ENCODE assay signal across 15 mouse cellular contexts in the genomic region with DNA sequence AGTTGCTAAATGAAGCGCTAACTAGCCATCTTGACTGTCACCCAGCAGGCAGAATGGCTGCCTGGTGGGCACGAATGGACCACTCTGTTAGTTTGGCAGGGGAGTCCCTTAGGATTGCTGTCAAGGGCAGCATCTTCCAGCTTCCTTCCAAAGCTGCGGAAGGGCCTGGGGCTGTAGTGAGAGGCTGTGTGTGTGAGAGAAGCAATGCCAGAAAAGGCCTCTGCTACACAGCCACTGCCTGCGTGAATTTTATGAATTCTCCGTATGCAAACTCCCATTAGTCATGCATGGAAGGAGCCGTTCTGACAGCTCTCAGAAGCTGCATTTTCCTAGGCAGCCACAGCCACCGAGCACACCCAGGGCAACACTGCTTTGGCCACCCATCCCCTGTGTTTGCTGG.
DNase-seq lines count a peak whose midpoint lies in the region; ATAC-seq and TF ChIP-seq lines count a peak whose summit lies in the region.
"Had no signal": no experiment of that assay in that cellular context is flagged by ENCODE, and none has a peak within 500 bp of the region (broad histone marks: within the 10 kb centered on the region; RNA-seq: fewer than 3 reads in every experiment).

No protein-coding gene starts in this region.

- no peak for TF ChIP-seq CTCF in intestine, postnatal 0 days (IDR thresholded peaks at IDR 0.05; ENCODE audit: low read depth)

- no peaks in the 10 kb centered on the region for H3K9me3 ChIP-seq in embryonic facial prominence, embryonic 14.5 days (ENCODE audit: control insufficient read depth, low read length)
- H3K9me3 ChIP-seq in hindbrain, embryonic 13.5 days, result no peaks in the 10 kb centered on the region
- no peaks in the 10 kb centered on the region for H3K9me3 ChIP-seq in neural tube, embryonic 14.5 days (ENCODE audit: control insufficient read depth, low read length)
- H3K9me3 ChIP-seq in intestine, postnatal 0 days (ENCODE audit: control insufficient read depth), result no peaks in the 10 kb centered on the region
- H3K9me3 ChIP-seq: megakaryocyte, embryonic 14.5 days; stomach, embryonic 15.5 days had no signal

- no peak overlapping the region for H3K27ac ChIP-seq in embryonic facial prominence, embryonic 14.5 days (replicated peaks; ENCODE audit: low read depth, low read length)
- H3K27ac ChIP-seq in hindbrain, embryonic 13.5 days, result peak overlapping the region; percentile 88
- H3K27ac ChIP-seq in neural tube, embryonic 14.5 days (ENCODE audit: low read depth, low read length), result peak overlapping the region; percentile 49
- H3K27ac ChIP-seq in intestine, postnatal 0 days (ENCODE audit: low read depth, low read length), result no peak overlapping the region
- H3K27ac ChIP-seq: stomach, embryonic 15.5 days had no signal

- no peak overlapping the region for H3K9ac ChIP-seq in embryonic facial prominence, embryonic 14.5 days (ENCODE audit: low read depth, low read length)
- H3K9ac ChIP-seq in hindbrain, embryonic 13.5 days, result peak overlapping the region; percentile 15; the same call in 1 of the 2 replicates
- no peak overlapping the region for H3K9ac ChIP-seq in neural tube, embryonic 14.5 days (replicated peaks; ENCODE audit: low read depth, low read length)
- H3K9ac ChIP-seq in intestine, postnatal 0 days (ENCODE audit: low read depth, low read length), result no peak overlapping the region
- H3K9ac ChIP-seq: stomach, embryonic 15.5 days had no signal

- H3K4me2 ChIP-seq in embryonic facial prominence, embryonic 14.5 days (ENCODE audit: low read depth, low read length), result no peak overlapping the region
- H3K4me2 ChIP-seq in hindbrain, embryonic 13.5 days, result peak overlapping the region; percentile 31; the same call in 1 of the 2 replicates
- no peak overlapping the region for H3K4me2 ChIP-seq in neural tube, embryonic 14.5 days (ENCODE audit: low read depth, low read length)
- no peak overlapping the region for H3K4me2 ChIP-seq in intestine, postnatal 0 days (replicated peaks; ENCODE audit: low read depth)
- H3K4me2 ChIP-seq: stomach, embryonic 15.5 days had no signal

- H3K36me3 ChIP-seq in embryonic facial prominence, embryonic 14.5 days (ENCODE audit: control insufficient read depth, insufficient read depth, low read length), result peaks cover 11% of the 10 kb centered on the region
- H3K36me3 ChIP-seq in hindbrain, embryonic 13.5 days, result 0 out of 2 replicates have a peak, but pooled peaks cover 2% of the 10 kb centered on the region
- no peaks in the 10 kb centered on the region for H3K36me3 ChIP-seq in neural tube, embryonic 14.5 days (ENCODE audit: control insufficient read depth, insufficient read depth, low read length)
- H3K36me3 ChIP-seq in intestine, postnatal 0 days (ENCODE audit: control insufficient read depth, insufficient read depth), result no peaks in the 10 kb centered on the region
- H3K36me3 ChIP-seq: stomach, embryonic 15.5 days had no signal

- peak; percentile 31 to 35 for DNase-seq in layer of hippocampus, postnatal 14 days (ENCODE audit: low spot score in 2 of 2)
- DNase-seq in layer of hippocampus, adult 8-10 months (ENCODE audit: low spot score in 2 of 2), result no peak
- peak; percentile 52 for DNase-seq in embryonic facial prominence, embryonic 14.5 days (ENCODE audit: low spot score)
- no peak for DNase-seq in yolk sac, embryonic 10.5 days (ENCODE audit: low spot score)
- no peak for DNase-seq in embryo, embryonic 9.5 days (ENCODE audit: extremely low spot score)
- DNase-seq: adrenal gland, postnatal 10 days; cerebellum, adult 11-12 months; gastrocnemius, postnatal 10 days; kidney, adult 2 months; lung, adult 2 months had no signal

- H3K4me1 ChIP-seq in embryonic facial prominence, embryonic 14.5 days (ENCODE audit: control insufficient read depth, insufficient read depth, low read length), result no peaks in the 10 kb centered on the region; the same call in 1 of the 2 replicates
- peaks cover 53% of the 10 kb centered on the region for H3K4me1 ChIP-seq in hindbrain, embryonic 13.5 days (replicated peaks)
- H3K4me1 ChIP-seq in neural tube, embryonic 14.5 days (ENCODE audit: control insufficient read depth, insufficient read depth, low read length), result no peaks in the 10 kb centered on the region; the same call in 1 of the 2 replicates
- H3K4me1 ChIP-seq in intestine, postnatal 0 days (replicated peaks; ENCODE audit: control insufficient read depth, insufficient read depth, low read length), result no peaks in the 10 kb centered on the region
- H3K4me1 ChIP-seq: megakaryocyte, embryonic 14.5 days; stomach, embryonic 15.5 days had no signal

- 35% methylated on average over 7 of the region's 7 CpGs for whole genome bisulfite sequencing in embryonic facial prominence, embryonic 14.5 days
- 17% methylated on average over 7 of the region's 7 CpGs for WGBS in hindbrain, embryonic 13.5 days
- 29% methylated on average over 7 of the region's 7 CpGs for WGBS in neural tube, embryonic 14.5 days
- WGBS in intestine, postnatal 0 days, result 72% methylated on average over 7 of the region's 7 CpGs

- no peak overlapping the region for H3K4me3 ChIP-seq in embryonic facial prominence, embryonic 14.5 days (ENCODE audit: low read depth, low read length)
- no peak overlapping the region for H3K4me3 ChIP-seq in hindbrain, embryonic 13.5 days
- no peak overlapping the region for H3K4me3 ChIP-seq in neural tube, embryonic 14.5 days (ENCODE audit: low read depth, low read length)
- H3K4me3 ChIP-seq in intestine, postnatal 0 days (ENCODE audit: low read depth, low read length), result no peak overlapping the region
- H3K4me3 ChIP-seq: megakaryocyte, embryonic 14.5 days; stomach, embryonic 15.5 days had no signal

- H3K27me3 ChIP-seq in embryonic facial prominence, embryonic 14.5 days (replicated peaks; ENCODE audit: control insufficient read depth, insufficient read depth, low read length), result no peaks in the 10 kb centered on the region
- H3K27me3 ChIP-seq in hindbrain, embryonic 13.5 days, result no peaks in the 10 kb centered on the region
- no peaks in the 10 kb centered on the region for H3K27me3 ChIP-seq in neural tube, embryonic 14.5 days (ENCODE audit: control insufficient read depth, insufficient read depth, low read length)
- H3K27me3 ChIP-seq in intestine, postnatal 0 days (replicated peaks; ENCODE audit: control insufficient read depth, insufficient read depth, low read length), result no peaks in the 10 kb centered on the region; the same call in 1 of the 2 replicates
- H3K27me3 ChIP-seq: megakaryocyte, embryonic 14.5 days; stomach, embryonic 15.5 days had no signal

- peak; percentile 51; the same call in 1 of the 2 replicates for ATAC-seq in embryonic facial prominence, embryonic 14.5 days (ENCODE audit: low read depth)
- ATAC-seq in hindbrain, embryonic 13.5 days (ENCODE audit: low FRiP score), result peak; percentile 81
- peak; percentile 78 for ATAC-seq in neural tube, embryonic 14.5 days (ENCODE audit: low read depth)
- no peak for ATAC-seq in intestine, postnatal 0 days

Comparison
In these comparisons a context has a peak if more than half of its experiments do, and no peak if none do; other contexts are left out.
1. DNase-seq: peak in layer of hippocampus, postnatal 14 days (2 of 2) and embryonic facial prominence, embryonic 14.5 days (single experiment); none in layer of hippocampus, adult 8-10 months (0 of 2), yolk sac, embryonic 10.5 days (single experiment) and embryo, embryonic 9.5 days (single experiment).
2. H3K27ac ChIP-seq: peak in hindbrain, embryonic 13.5 days (single experiment) and neural tube, embryonic 14.5 days (single experiment); none in embryonic facial prominence, embryonic 14.5 days (single experiment) and intestine, postnatal 0 days (single experiment).